Mouse (Mus musculus) lung, postnatal 0 days (tissue): ENCODE measurements around the gene Olfr837.

Source experiments
- CTCF ChIP-seq: IDR thresholded peaks from 2 replicates; pipeline ENCODE4 v1.5.1; 2016; ENCODE audit warnings: antibody characterized with exemption, mild to moderate bottlenecking
- EP300 ChIP-seq: IDR thresholded peaks from 2 replicates; pipeline ENCODE4 v1.6.1; 2016; ENCODE audit warnings: antibody characterized with exemption, mild to moderate bottlenecking, control low read depth

GRCm38 (mm10) chr9:19177212-19177611 is 41.1 kb downstream of the Olfr837 start, which contains the start of gene Olfr839-ps1:
- TF ChIP-seq CTCF (no peak), EP300 (no peak)
